Mouse (Mus musculus): ENCODE data around the gene Megf11.

GRCm38 (mm10) chr9:64447070-64447469 is 61.6 kb downstream of the Megf11 start:
- no peak for TF ChIP-seq POLR2A (IDR thresholded peaks at IDR 0.05; ENCODE audit: extremely low read depth, insufficient read depth, low read length)
- TF ChIP-seq CTCF (IDR thresholded peaks at IDR 0.05; ENCODE audit: extremely low read depth, insufficient read depth, low read length), result no peak
